ENCODE assay signal across 26 mouse cellular contexts in the genomic region with DNA sequence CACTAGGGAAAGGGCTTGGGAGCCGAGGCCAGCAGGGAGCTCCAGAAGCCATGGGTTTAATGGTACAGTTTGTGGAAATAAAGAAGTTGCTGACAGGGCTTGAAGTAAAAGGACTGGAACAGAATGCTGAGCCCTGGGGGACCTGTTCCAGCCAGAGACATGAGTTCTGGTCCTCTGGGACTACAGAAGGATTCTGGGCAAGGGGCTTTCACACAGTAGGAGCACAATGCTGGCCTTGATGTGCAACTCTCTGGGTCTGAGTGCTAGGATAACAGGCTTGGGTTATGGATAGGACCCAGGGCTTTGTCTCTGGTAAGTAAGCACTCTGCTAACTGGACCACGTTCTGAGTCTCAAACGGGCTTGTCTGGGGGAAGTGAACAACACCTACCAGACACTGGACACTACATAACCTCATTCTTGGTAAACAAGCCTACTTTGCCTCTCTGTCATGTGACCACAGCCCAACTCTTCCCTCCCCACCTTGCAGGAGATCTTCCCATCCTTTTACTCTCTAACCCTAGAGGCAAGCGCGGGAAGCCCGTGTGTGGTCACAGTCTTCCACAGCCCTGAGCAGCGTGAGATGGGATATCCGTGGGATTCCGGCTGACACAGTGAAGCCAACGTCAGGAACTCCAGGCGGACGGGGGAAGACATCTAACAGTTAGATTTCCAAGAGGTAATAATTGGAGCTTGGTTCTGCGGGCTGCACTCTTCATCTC.
DNase-seq lines count a peak whose midpoint lies in the region; ATAC-seq and TF ChIP-seq lines count a peak whose summit lies in the region.
"Had no signal": no experiment of that assay in that cellular context is flagged by ENCODE, and none has a peak within 500 bp of the region (broad histone marks: within the 10 kb centered on the region; RNA-seq: fewer than 3 reads in every experiment).

No protein-coding gene starts in this region.

- TF ChIP-seq RAD21 in MEL (IDR thresholded peaks at IDR 0.05; ENCODE audit: low read depth, low read length), result no peak

- WGBS in limb, embryonic 15.5 days, result 77% methylated on average over 13 of the region's 13 CpGs
- WGBS in kidney, embryonic 14.5 days, result 79% methylated on average over 13 of the region's 13 CpGs

- TF ChIP-seq EP300 in MEL (IDR thresholded peaks at IDR 0.05; ENCODE audit: low read depth in 1 of 2, low read length in 2 of 2), result no peak

- peak overlapping the region; percentile 67 for H3K9ac ChIP-seq in MEL (ENCODE audit: control insufficient read depth, low read depth, low read length, poor library complexity, severe bottlenecking)
- H3K9ac ChIP-seq in limb, embryonic 15.5 days, result no peak overlapping the region
- no peak overlapping the region for H3K9ac ChIP-seq in kidney, embryonic 14.5 days (ENCODE audit: low read depth, low read length)
- H3K9ac ChIP-seq: forebrain, embryonic 12.5 days; forebrain, postnatal 0 days; hindbrain, embryonic 14.5 days; midbrain, embryonic 15.5 days; neural tube, embryonic 13.5 days had no signal

- DNase-seq in MEL (ENCODE audit: low read depth, low spot score), result peak; percentile 47
- DNase-seq in adrenal gland, adult (ENCODE audit: inconsistent age in 2 of 2, low spot score in 1 of 2), result no peak
- DNase-seq: adrenal gland, adult 2 months; adrenal gland, postnatal 36 days; cerebellum, adult 2 months; cerebellum, postnatal 14 days; forebrain, postnatal 0 days; gastrocnemius, postnatal 10 days; heart, postnatal 4 days; kidney, adult 18-20 months; kidney, postnatal 36 days had no signal

- peaks cover 14% of the 10 kb centered on the region for H3K27me3 ChIP-seq in megakaryocyte, embryonic 14.5 days (replicated peaks)
- no peaks in the 10 kb centered on the region for H3K27me3 ChIP-seq in MEL (ENCODE audit: control insufficient read depth in 1 of 2, insufficient read depth in 2 of 2, low read length in 2 of 2)
- no peaks in the 10 kb centered on the region for H3K27me3 ChIP-seq in limb, embryonic 15.5 days
- no peaks in the 10 kb centered on the region for H3K27me3 ChIP-seq in kidney, embryonic 14.5 days (ENCODE audit: control insufficient read depth, insufficient read depth, low read length)
- H3K27me3 ChIP-seq: forebrain, embryonic 12.5 days; midbrain, embryonic 15.5 days had no signal

- H3K79me2 ChIP-seq in MEL (ENCODE audit: control insufficient read depth, insufficient read depth, low read length, poor library complexity), result no peaks in the 10 kb centered on the region

- peak overlapping the region; percentile 6 for H3K4me3 ChIP-seq in megakaryocyte, embryonic 14.5 days (replicated peaks)
- H3K4me3 ChIP-seq in MEL (ENCODE audit: control insufficient read depth in 1 of 2, insufficient read depth in 1 of 2, low read depth in 2 of 2, low read length in 2 of 2), result peak overlapping the region; percentile 48 to 69
- no peak overlapping the region for H3K4me3 ChIP-seq in limb, embryonic 15.5 days
- no peak overlapping the region for H3K4me3 ChIP-seq in kidney, embryonic 14.5 days (ENCODE audit: low read length)
- H3K4me3 ChIP-seq: erythroblast, embryonic 14.5 days; forebrain, embryonic 12.5 days; layer of hippocampus, adult 2 months; left cerebral cortex, adult 2 months; midbrain, embryonic 10.5 days; midbrain, embryonic 15.5 days; neural tube, embryonic 13.5 days had no signal

- no peaks in the 10 kb centered on the region for H3K36me3 ChIP-seq in megakaryocyte, embryonic 14.5 days (replicated peaks; ENCODE audit: low read length)
- H3K36me3 ChIP-seq in MEL (ENCODE audit: control insufficient read depth in 1 of 2, insufficient read depth in 2 of 2, low read length in 2 of 2), result peaks cover 0 to 16% of the 10 kb centered on the region in 2 experiments; a peak in 2 of 4 replicates
- no peaks in the 10 kb centered on the region for H3K36me3 ChIP-seq in limb, embryonic 15.5 days
- H3K36me3 ChIP-seq in kidney, embryonic 14.5 days (ENCODE audit: control insufficient read depth, insufficient read depth, low read length), result no peaks in the 10 kb centered on the region
- H3K36me3 ChIP-seq: forebrain, embryonic 12.5 days; midbrain, embryonic 10.5 days; midbrain, embryonic 15.5 days; neural tube, embryonic 13.5 days had no signal

- peak overlapping the region; percentile 66 for H3K27ac ChIP-seq in MEL (ENCODE audit: control insufficient read depth, low read depth, low read length)
- H3K27ac ChIP-seq in limb, embryonic 15.5 days, result peak overlapping the region; percentile 14; the same call in 1 of the 2 replicates
- no peak overlapping the region for H3K27ac ChIP-seq in kidney, embryonic 14.5 days (ENCODE audit: low read depth, low read length)
- H3K27ac ChIP-seq: forebrain, embryonic 12.5 days; hindbrain, embryonic 14.5 days; layer of hippocampus, adult 2 months; macrophage; midbrain, embryonic 10.5 days; midbrain, embryonic 15.5 days; neural tube, embryonic 13.5 days had no signal

- H3K4me1 ChIP-seq in megakaryocyte, embryonic 14.5 days, result peaks cover 75% of the 10 kb centered on the region
- peaks cover 0 to 33% of the 10 kb centered on the region in 2 experiments; a peak in 3 of 4 replicates for H3K4me1 ChIP-seq in MEL (ENCODE audit: control insufficient read depth in 1 of 2, insufficient read depth in 2 of 2, low read length in 2 of 2)
- H3K4me1 ChIP-seq in limb, embryonic 15.5 days, result peaks cover 34% of the 10 kb centered on the region
- no peaks in the 10 kb centered on the region for H3K4me1 ChIP-seq in kidney, embryonic 14.5 days (ENCODE audit: control insufficient read depth, insufficient read depth, low read length)
- H3K4me1 ChIP-seq: forebrain, embryonic 12.5 days; midbrain, embryonic 10.5 days; midbrain, embryonic 15.5 days had no signal

- TF ChIP-seq POLR2A in MEL (IDR thresholded peaks at IDR 0.05; ENCODE audit: control insufficient read depth in 1 of 2, insufficient read depth in 1 of 2, low read depth in 1 of 2, low read length in 2 of 2, poor library complexity in 1 of 2), result no peak

- H3K4me2 ChIP-seq in limb, embryonic 15.5 days, result no peak overlapping the region
- no peak overlapping the region for H3K4me2 ChIP-seq in kidney, embryonic 14.5 days (replicated peaks; ENCODE audit: low read depth, low read length)
- H3K4me2 ChIP-seq: forebrain, embryonic 12.5 days; hindbrain, embryonic 14.5 days; midbrain, embryonic 15.5 days; neural tube, embryonic 13.5 days had no signal

- no peak for ATAC-seq in megakaryocyte, adult 5-6 weeks (ENCODE audit: poor library complexity, severe bottlenecking)
- peak; percentile 5 for ATAC-seq in CD4-positive, CD25-positive, alpha-beta regulatory T cell, adult 4 months
- no peak for ATAC-seq in limb, embryonic 15.5 days (ENCODE audit: insufficient number of reproducible peaks, low FRiP score, low TSS enrichment, low read depth)
- no peak for ATAC-seq in kidney, embryonic 14.5 days (ENCODE audit: low FRiP score, low TSS enrichment)
- ATAC-seq: forebrain, postnatal 0 days; lung, postnatal 0 days; midbrain, embryonic 15.5 days had no signal

- TF ChIP-seq CTCF in MEL (IDR thresholded peaks at IDR 0.05 in 2 of 3, conservative IDR thresholded peaks at IDR 0.05 in 1 of 3; ENCODE audit: control insufficient read depth in 1 of 3, insufficient read depth in 1 of 3, low read depth in 2 of 3, low read length in 3 of 3, poor library complexity in 1 of 3, severe bottlenecking in 1 of 3), result no peak

- peaks cover 4% of the 10 kb centered on the region for H3K9me3 ChIP-seq in megakaryocyte, embryonic 14.5 days
- H3K9me3 ChIP-seq in MEL (replicated peaks; ENCODE audit: insufficient read depth, low read length), result no peaks in the 10 kb centered on the region
- H3K9me3 ChIP-seq in limb, embryonic 15.5 days, result no peaks in the 10 kb centered on the region
- H3K9me3 ChIP-seq in kidney, embryonic 14.5 days (ENCODE audit: control insufficient read depth, low read length), result no peaks in the 10 kb centered on the region
- H3K9me3 ChIP-seq: forebrain, embryonic 12.5 days; midbrain, embryonic 10.5 days; midbrain, embryonic 15.5 days; neural tube, embryonic 13.5 days had no signal

TF ChIP-seq in MEL, 35 proteins besides CTCF, POLR2A, EP300 and RAD21:
- TF ChIP-seq MAFK (IDR thresholded peaks at IDR 0.05; ENCODE audit: borderline replicate concordance, low read depth, low read length) (no peak), USF2 (IDR thresholded peaks at IDR 0.05; ENCODE audit: borderline replicate concordance in 1 of 2, insufficient read depth in 1 of 2, low read depth in 1 of 2, low read length in 2 of 2) (no peak), KAT2A (conservative IDR thresholded peaks at IDR 0.05; ENCODE audit: low read depth, low read length) (no peak), GATA1 (IDR thresholded peaks at IDR 0.05; ENCODE audit: low read depth, low read length) (no peak), NELFE (IDR thresholded peaks at IDR 0.05; ENCODE audit: low read depth, low read length) (no peak; the same call in 1 of the 2 replicates), POLR2AphosphoS5 (IDR thresholded peaks at IDR 0.05; ENCODE audit: borderline replicate concordance, low read depth, low read length) (0 out of 2 replicates have a peak, but pooled peaks have one; percentile 21), ZMIZ1 (IDR thresholded peaks at IDR 0.05; ENCODE audit: low read depth, low read length) (0 out of 2 replicates have a peak, but pooled peaks have one; percentile 39), MAX (IDR thresholded peaks at IDR 0.05; ENCODE audit: low read length) (no peak), USF1 (IDR thresholded peaks at IDR 0.05; ENCODE audit: low read depth, low read length) (peak; percentile 82), CHD2 (IDR thresholded peaks at IDR 0.05; ENCODE audit: low read length) (no peak), MYB (IDR thresholded peaks at IDR 0.05; ENCODE audit: low read depth, low read length) (no peak), CHD1 (IDR thresholded peaks at IDR 0.05; ENCODE audit: low read depth, low read length) (no peak)

Comparison
In these comparisons a context has a peak if more than half of its experiments do, and no peak if none do; other contexts are left out.
1. H3K4me3 ChIP-seq: peak in megakaryocyte, embryonic 14.5 days (single experiment) and MEL (2 of 2); none in limb, embryonic 15.5 days (single experiment) and kidney, embryonic 14.5 days (single experiment).